Mouse (Mus musculus) retina, embryonic 14.5 days (tissue): Measurements from ENCODE around the gene Serpinb1a.
A peak's percentile ranks its signal among the peaks of the same experiment; 100 is the strongest.

Experiments
- DNase-seq: peaks from one replicate; pipeline ENCODE4 v3.0.0-alpha.2; 2015; ENCODE audit warnings: low spot score

Gene Serpinb1a

DNA sequence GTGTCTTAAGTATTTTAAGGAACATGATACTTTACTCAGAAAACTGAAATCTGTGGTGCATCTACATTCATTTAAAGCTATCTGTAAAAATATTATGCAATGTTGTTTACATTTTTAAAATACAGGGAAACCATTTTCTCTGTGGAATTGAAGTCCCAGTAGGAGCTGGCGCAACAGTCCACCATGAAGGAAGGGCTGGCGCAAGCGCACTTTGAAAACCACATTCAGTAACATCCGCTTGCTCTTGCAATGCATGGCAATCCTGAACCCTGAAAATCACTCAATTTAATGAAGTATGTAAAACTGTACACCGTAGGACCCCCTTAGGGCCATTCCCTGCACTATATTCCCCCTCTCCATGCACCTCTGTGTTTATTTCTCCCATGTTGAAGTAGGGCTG, 16.5 kb downstream of the Serpinb1a start:
- no peak for DNase-seq

DNA sequence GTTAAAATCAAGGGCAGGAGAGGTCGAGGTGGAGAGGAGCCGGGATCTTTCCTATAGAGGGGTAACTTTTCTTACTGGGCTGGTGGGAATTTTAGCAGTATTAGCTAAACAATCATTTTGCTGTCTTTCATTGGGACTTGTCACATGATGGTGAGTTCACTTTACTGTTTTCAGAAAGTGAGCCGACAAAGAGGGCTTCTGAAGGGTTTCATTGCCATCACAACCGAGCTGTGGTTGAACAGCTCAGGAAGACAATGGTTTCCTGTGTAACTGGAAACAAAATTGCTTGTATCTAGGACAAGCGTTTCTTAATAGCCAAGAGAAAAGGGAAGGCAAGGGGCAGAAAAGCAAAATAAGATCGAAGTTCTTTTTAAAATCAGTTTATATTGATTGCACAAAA, 17.7 kb downstream of the Serpinb1a start:
- no peak for DNase-seq

DNA sequence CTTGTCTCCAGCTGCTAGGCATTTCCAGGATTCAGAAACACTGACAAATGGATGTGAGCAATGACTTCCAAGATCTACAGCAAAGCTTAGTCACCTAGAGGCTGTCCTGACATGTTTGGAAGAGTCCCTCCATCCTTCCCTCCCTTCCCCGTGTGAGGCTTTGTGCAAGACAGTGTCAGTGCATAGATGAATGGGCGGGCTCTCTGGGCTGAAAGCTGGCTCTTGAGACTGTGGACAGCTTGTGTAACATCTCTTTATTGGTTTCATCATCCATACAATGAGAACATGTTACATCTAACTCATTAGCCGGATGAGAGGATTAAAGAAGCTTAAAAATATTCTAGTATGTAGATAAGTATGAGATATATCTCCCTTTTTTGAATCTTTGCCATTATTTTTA, 18.2 kb downstream of the Serpinb1a start:
- DNase-seq, result no peak

DNA sequence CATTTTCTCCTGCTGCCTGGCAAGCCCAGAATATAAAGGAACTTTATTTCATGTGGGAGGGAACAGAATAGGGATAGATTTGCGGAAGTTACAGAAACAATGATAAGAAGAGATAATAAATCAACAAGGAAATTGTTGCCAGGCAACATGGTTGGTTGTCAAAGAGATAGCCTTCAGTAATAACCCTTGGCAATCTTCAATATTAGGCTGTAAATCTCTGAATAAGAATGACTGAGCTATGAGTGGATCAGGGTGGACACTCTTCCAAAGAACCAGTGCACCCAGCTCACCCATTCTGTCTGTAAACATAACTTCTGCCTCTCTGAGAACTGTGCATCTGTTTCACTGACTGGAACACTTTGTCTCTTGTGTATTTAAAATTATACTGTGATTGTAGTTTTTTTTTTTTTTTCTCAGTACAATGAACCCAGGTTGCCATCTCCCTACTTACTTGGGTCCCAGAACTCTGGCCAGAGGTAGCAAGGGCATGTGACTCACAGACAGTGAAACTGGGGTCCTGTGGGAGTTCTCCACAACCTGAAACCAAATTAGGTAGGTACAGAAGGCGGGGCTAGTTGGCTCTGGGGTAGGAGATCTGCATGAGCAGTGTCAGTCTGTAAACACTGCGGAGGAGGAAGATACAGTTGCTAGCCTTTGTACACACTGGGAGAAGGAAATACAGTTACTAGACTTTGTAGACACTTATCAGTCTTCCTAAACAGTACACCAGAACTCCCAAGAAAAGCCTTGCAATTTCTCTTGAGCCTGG, 19.3 kb downstream of the Serpinb1a start:
- no peak for DNase-seq

GRCm38 (mm10) chr13:32828886-32829285, 22.1 kb downstream of the Serpinb1a start:
- no peak for DNase-seq

GRCm38 (mm10) chr13:32827951-32828350, 23.0 kb downstream of the Serpinb1a start:
- peak; percentile 70 for DNase-seq

- DNase-seq, result no peak
These were observed 23.7 kb downstream of the Serpinb1a start for GRCm38 (mm10) chr13:32827111-32827822.

GRCm38 (mm10) chr13:32825546-32825945, 25.4 kb downstream of the Serpinb1a start:
- DNase-seq, result no peak

DNA sequence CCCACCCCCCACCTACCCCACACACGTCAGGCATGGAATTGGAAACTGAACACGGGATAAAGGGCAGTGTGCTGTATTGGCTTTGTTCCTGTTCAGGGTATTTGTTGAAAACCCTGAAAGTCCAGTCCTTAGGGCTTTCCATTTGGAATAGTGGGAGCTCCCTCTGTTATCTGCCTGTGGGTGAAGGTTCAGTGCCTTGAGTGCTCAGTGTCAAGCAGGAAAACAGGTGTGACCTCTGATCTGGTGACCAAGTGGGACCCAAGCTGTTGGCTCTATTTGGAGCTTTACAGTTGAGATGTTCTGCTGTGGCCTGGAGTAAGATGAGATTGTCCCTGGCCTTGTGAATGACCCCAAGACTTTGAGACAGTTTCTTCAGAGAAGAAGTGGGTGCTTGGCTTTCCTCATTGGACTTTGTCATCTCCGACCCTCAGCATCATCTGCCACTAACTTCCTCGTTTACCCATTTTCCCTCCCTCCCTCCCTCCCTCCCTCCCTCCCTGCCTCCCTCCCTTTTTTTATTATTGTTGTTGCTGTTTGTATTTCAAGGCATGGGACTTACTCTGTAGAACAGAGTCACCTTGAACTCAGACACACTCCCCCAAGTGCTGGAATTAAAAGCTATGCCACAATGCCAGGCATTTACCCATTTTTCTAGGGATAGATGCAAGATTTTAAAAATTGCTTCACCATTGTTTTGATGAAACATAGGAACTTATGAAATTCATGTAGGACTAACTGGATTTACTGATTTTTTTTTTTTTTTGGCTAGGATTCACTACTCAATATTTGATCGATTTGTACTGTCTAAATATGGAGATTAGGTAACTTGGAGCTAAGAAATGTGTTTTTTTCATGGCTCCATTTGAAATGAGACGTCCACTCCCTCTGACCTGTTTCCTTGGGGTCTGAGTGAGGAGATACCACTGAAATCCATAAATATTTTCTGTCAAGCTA, 26.3 kb downstream of the Serpinb1a start:
- no peak for DNase-seq

GRCm38 (mm10) chr13:32823126-32823525, 27.9 kb downstream of the Serpinb1a start:
- no peak for DNase-seq

DNA sequence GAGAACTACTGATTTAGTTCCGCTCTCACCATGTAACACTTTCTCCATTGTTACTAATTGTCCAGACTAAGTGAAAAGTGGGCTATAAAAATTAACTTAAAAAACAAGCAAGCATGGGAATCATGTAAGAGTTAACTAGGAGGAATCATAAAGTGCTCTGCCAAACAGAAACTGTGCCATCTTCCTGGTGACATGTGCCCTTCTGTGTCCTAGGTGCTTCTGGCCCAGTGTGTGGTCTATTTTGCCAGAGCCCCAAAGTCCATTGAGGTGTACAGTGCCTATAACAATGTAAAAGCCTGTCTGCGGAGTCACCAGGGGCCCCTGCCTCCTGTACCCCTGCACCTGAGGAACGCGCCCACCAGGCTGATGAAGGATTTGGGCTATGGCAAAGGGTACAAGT, 29.3 kb downstream of the Serpinb1a start:
- DNase-seq, result no peak

- DNase-seq, result no peak
These were observed 31.1 kb downstream of the Serpinb1a start for GRCm38 (mm10) chr13:32819926-32820325.

DNA sequence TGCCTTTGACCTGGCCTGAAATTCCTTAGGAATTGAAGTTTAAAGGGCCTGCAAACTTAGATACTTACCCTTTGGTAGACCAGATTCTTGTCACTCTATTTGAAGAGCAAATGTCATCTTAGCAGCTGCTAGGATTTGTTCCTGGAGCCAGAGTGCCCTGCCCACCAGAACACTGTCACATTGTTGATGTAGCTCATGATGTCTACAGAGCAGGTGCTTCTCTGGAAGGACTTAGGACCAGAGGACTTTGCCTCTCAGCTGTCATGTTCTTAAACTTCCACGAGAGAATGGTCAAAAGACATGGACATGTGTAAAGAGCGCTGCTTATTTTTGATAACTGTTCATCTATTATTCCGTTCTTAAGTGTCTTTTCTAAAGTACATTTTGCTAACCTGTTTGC, 31.7 kb downstream of the Serpinb1a start:
- no peak for DNase-seq

DNA sequence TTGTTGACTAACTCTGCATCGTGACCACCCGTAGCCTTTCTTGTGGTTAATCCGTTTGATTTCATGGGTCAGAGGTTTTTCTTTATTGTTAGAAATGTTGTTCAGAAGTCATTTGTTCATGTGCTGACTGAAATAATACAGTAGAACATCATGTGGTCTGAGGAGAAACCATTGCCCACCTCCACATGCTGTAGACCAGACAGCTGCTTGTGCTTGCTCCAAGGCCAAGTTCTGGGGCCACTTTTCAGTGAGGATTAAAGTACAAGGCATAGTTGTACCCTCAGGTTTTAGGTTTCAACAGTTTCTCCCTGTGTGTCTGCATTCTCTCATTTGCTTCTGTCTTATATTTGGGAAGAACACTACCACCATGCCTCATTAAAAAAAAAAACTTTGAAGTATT, 43.4 kb downstream of the Serpinb1a start:
- no peak for DNase-seq

GRCm38 (mm10) chr13:32806820-32807219, 44.2 kb downstream of the Serpinb1a start:
- peak; percentile 27 for DNase-seq

GRCm38 (mm10) chr13:32803701-32804345, 47.2 kb downstream of the Serpinb1a start:
- no peak for DNase-seq

DNA sequence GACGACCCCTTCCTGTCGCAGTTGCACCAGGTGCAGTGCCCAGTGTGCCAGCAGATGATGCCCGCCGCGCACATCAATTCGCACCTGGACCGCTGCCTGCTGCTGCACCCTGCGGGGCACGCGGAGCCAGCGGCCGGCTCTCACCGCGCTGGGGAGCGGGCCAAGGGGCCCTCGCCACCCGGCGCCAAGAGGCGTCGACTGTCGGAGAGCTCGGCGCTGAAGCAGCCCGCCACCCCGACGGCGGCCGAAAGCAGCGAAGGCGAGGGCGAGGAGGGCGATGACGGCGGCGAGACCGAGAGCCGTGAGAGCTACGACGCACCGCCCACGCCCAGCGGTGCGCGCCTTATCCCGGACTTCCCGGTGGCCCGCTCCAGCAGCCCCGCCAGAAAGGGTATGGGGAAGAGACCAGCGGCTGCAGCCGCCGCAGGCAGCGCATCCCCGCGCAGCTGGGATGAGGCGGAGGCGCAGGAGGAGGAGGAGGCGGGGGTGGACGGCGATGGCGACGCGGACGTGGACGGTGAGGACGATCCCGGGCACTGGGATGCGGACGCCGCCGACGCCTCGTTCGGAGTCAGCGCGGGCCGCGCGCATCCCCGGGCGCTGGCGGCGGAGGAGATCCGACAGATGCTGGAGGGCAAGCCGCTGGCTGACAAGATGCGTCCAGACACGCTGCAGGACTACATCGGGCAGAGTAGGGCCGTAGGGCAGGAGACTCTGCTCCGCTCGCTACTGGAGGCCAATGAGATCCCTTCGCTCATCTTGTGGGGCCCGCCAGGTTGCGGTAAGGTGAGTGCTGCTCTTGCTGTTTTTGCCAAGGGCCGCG, 48.5 kb downstream of the Serpinb1a start, which contains the start of gene D930007J09Rik:
Gene D930007J09Rik (minus strand): TSS at position 591 of the 823 bp plus-strand sequence.
- peak; percentile 60 for DNase-seq

DNA sequence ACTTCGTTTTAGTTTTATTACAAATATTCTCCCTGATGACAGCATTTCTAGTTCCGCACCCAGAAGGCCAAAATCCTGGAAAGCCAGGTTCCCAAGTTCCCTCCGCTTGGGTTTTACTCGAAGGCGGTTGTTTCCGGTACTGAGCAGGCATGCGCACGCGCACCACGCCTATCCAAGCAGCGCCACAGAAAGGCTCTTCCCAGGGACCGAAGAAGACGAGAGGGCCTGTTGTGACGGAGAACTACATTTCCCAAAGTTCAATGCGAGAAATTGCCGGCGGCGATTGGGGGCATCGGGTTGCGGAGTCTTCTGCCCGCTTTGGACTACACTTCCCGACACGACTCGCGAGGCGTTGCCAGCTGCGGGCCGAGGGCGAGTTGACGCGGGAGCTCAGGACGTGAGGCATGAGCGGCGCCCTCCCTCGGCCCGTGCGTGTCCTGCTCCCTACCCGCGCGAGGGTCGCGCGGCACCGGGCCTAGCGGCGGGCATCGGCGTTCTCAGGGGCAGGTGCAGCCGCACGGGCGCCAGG, 49.2 kb downstream of the Serpinb1a start, which contains the start of gene Wrnip1:
Gene Wrnip1 (plus strand): TSS at position 346 of the 529 bp plus-strand sequence.
- peak; percentile 99 for DNase-seq

- no peak for DNase-seq
These were observed 50.1 kb downstream of the Serpinb1a start for GRCm38 (mm10) chr13:32800859-32801258.

GRCm38 (mm10) chr13:32799131-32799530, 51.9 kb downstream of the Serpinb1a start:
- DNase-seq, result peak; percentile 47
